Mouse (Mus musculus) midbrain, postnatal 0 days (tissue): ENCODE measurements around the gene Cradd. TPM values are rescaled to one million over a fixed set of nuclear protein-coding genes. Genes with fewer than 3 reads are reported as not detected.

Experiments used
- ATAC-seq: fragments of 200-750 bp; cut with Nextera tagmentation; 2 replicates; pipeline ENCODE4 v1.8.0; 2017; ENCODE audit warnings: moderate number of reproducible peaks, mild to moderate bottlenecking, moderate TSS enrichment, moderate library complexity; ENCODE audit not compliant: low FRiP score
- DNase-seq: peaks from one replicate; pipeline ENCODE4 v3.0.0-alpha.2; 2015; ENCODE audit warnings: low spot score
- H3K27ac ChIP-seq: fragments of 300-500 bp; sonication (generic); 2 replicates; pipeline ENCODE4 v1.5.1; 2014; ENCODE audit warnings: low read depth, mild to moderate bottlenecking, low read length, mixed read lengths
- H3K27me3 ChIP-seq: fragments of 300-500 bp; sonication (generic); 2 replicates; pipeline ENCODE4 v1.6.1; 2014; ENCODE audit warnings: low read length, control low read depth, mixed read lengths; ENCODE audit not compliant: insufficient read depth
- H3K36me3 ChIP-seq: fragments of 300-500 bp; sonication (generic); 2 replicates; pipeline ENCODE4 v1.6.1; 2014; ENCODE audit warnings: low read length, control low read depth, mixed read lengths; ENCODE audit not compliant: insufficient read depth
- H3K4me1 ChIP-seq: fragments of 300-500 bp; sonication (generic); 2 replicates; pipeline ENCODE4 v1.6.1; 2014; ENCODE audit warnings: mild to moderate bottlenecking, control low read depth, antibody characterized with exemption, low read length, mixed read lengths; ENCODE audit not compliant: insufficient read depth
- H3K4me2 ChIP-seq: fragments of 300-500 bp; sonication (generic); 2 replicates; pipeline ENCODE4 v1.6.1; 2014; ENCODE audit warnings: low read depth, mild to moderate bottlenecking, low read length, mixed read lengths; ENCODE audit not compliant: poor library complexity, severe bottlenecking
- H3K4me3 ChIP-seq: fragments of 300-500 bp; sonication (generic); 2 replicates; pipeline ENCODE4 v1.5.1; 2014; ENCODE audit warnings: low read depth, mild to moderate bottlenecking, low read length, moderate library complexity
- H3K9ac ChIP-seq: fragments of 300-500 bp; sonication (generic); replicated peaks from 2 replicates; pipeline ENCODE4 v1.6.1; 2014; ENCODE audit warnings: mild to moderate bottlenecking, low read length, moderate library complexity, mixed read lengths; ENCODE audit not compliant: poor library complexity, severe bottlenecking
- H3K9me3 ChIP-seq: fragments of 300-500 bp; sonication (generic); 2 replicates; pipeline ENCODE4 v1.6.1; 2016; ENCODE audit warnings: low read length, control low read depth
- CTCF ChIP-seq: IDR thresholded peaks from 2 replicates; pipeline ENCODE4 v1.5.1; 2016; ENCODE audit warnings: antibody characterized with exemption, mild to moderate bottlenecking
- WGBS: fragments of 180-500 bp; shearing (Covaris S2); extraction: QIAGEN DNeasy Blood & Tissue Kit; methylation state at CpG from one replicate; pipeline ENCODE4 v1.1.7; 2014; 5-methylcytosine and 5-hydroxymethylcytosine counted together
- polyA plus RNA-seq: library from polyadenylated mRNA; unstranded; fragments of >200 nt; fragmentation: Nextera tagmentation; extraction: Ambion mirVana; gene quantifications from 2 replicates; pipeline ENCODE4 v1.2.1, GENCODE M21; 2015
- total RNA-seq: library from RNA; depleted of rRNA; stranded (reverse); fragments of >200 nt; gene quantifications from 2 replicates; pipeline ENCODE4 v1.2.3, GENCODE M21; 2014

The Cradd gene
- total and polyA plus RNA-seq, 2 experiments from 2014 or later: 8.2 to 9.2 TPM

GRCm38 (mm10) chr10:95255018-95255680, 68.8 kb downstream of the Cradd start:
- Histone ChIP-seq H3K4me2 (no peak overlapping the region), H3K36me3 (no peaks in the 10 kb centered on the region), H3K9me3 (no peaks in the 10 kb centered on the region), H3K4me3 (no peak overlapping the region), H3K27me3 (no peaks in the 10 kb centered on the region), H3K4me1 (peaks cover 6% of the 10 kb centered on the region; the same call in 1 of the 2 replicates), H3K9ac (no peak overlapping the region), H3K27ac (no peak overlapping the region)
- DNase-seq (no peak), ATAC-seq (no peak)
- TF ChIP-seq CTCF: no peak
- WGBS: 73% methylated on average over 8 of the region's 8 CpGs

- H3K27ac ChIP-seq: no peak overlapping the region
- WGBS: 37% methylated on average over 13 of the region's 13 CpGs
- peak; percentile 20 for TF ChIP-seq CTCF
These were observed 69.4 kb downstream of the Cradd start for GRCm38 (mm10) chr10:95254453-95255001.

GRCm38 (mm10) chr10:95254046-95254445, 69.9 kb downstream of the Cradd start:
- no peak overlapping the region for H3K4me2 ChIP-seq

More at GRCm38 (mm10) chr10:95254453-95255001, 69.4 kb downstream of the Cradd start:
- Histone ChIP-seq H3K27me3 (no peaks in the 10 kb centered on the region), H3K36me3 (no peaks in the 10 kb centered on the region), H3K9me3 (no peaks in the 10 kb centered on the region), H3K4me3 (no peak overlapping the region), H3K9ac (no peak overlapping the region), H3K4me1 (peaks cover 6% of the 10 kb centered on the region; the same call in 1 of the 2 replicates), H3K4me2 (no peak overlapping the region)
- ATAC-seq: no peak
- DNase-seq: peak; percentile 61

GRCm38 (mm10) chr10:95251674-95252073, 72.3 kb downstream of the Cradd start:
- TF ChIP-seq CTCF: no peak
- Histone ChIP-seq H3K27me3 (no peaks in the 10 kb centered on the region), H3K9me3 (no peaks in the 10 kb centered on the region), H3K36me3 (no peaks in the 10 kb centered on the region), H3K4me2 (no peak overlapping the region), H3K4me1 (peaks cover 6% of the 10 kb centered on the region; the same call in 1 of the 2 replicates), H3K4me3 (no peak overlapping the region), H3K9ac (no peak overlapping the region), H3K27ac (no peak overlapping the region)
- ATAC-seq (no peak), DNase-seq (no peak)
- WGBS: 69% methylated on average over 16 of the region's 16 CpGs

More at GRCm38 (mm10) chr10:95254046-95254445, 69.9 kb downstream of the Cradd start:
- H3K27ac ChIP-seq: no peak overlapping the region
- H3K9ac ChIP-seq: no peak overlapping the region
- WGBS: 64% methylated on average over 3 of the region's 3 CpGs
- TF ChIP-seq CTCF: no peak
- ATAC-seq (no peak), DNase-seq (no peak)
- no peaks in the 10 kb centered on the region for H3K9me3 ChIP-seq
- H3K4me1 ChIP-seq: peaks cover 6% of the 10 kb centered on the region; the same call in 1 of the 2 replicates
- no peaks in the 10 kb centered on the region for H3K27me3 ChIP-seq
- H3K4me3 ChIP-seq: no peak overlapping the region
- no peaks in the 10 kb centered on the region for H3K36me3 ChIP-seq

- Histone ChIP-seq H3K4me1 (peaks cover 5% of the 10 kb centered on the region), H3K36me3 (no peaks in the 10 kb centered on the region), H3K27me3 (no peaks in the 10 kb centered on the region), H3K27ac (no peak overlapping the region), H3K4me3 (no peak overlapping the region), H3K4me2 (no peak overlapping the region), H3K9ac (no peak overlapping the region), H3K9me3 (no peaks in the 10 kb centered on the region)
- DNase-seq: no peak
- TF ChIP-seq CTCF: no peak
- ATAC-seq: no peak
- 59% methylated on average over 6 of the region's 6 CpGs for WGBS
These were observed 75.6 kb downstream of the Cradd start for GRCm38 (mm10) chr10:95248362-95248761.

- H3K27me3 ChIP-seq: no peaks in the 10 kb centered on the region
- ATAC-seq (no peak), DNase-seq (no peak)
- H3K9me3 ChIP-seq: no peaks in the 10 kb centered on the region
- no peaks in the 10 kb centered on the region for H3K36me3 ChIP-seq
- no peak overlapping the region for H3K9ac ChIP-seq
- WGBS: 88% methylated on average over 2 of the region's 2 CpGs
- H3K4me3 ChIP-seq: no peak overlapping the region
- H3K4me2 ChIP-seq: no peak overlapping the region
- H3K4me1 ChIP-seq: peaks cover 3% of the 10 kb centered on the region
- TF ChIP-seq CTCF: no peak
- no peak overlapping the region for H3K27ac ChIP-seq
These were observed 77.2 kb downstream of the Cradd start for GRCm38 (mm10) chr10:95246696-95247095.
